Mouse (Mus musculus) cortical plate, adult 2 months (tissue): ENCODE measurements around the gene Atl3.

Experiments
- CTCF ChIP-seq: fragments of 200-500 bp; IDR thresholded peaks from 2 replicates; pipeline ENCODE4 v1.5.1; 2011; ENCODE audit warnings: mild to moderate bottlenecking, control low read depth, low read length; ENCODE audit not compliant: insufficient read depth; ENCODE audit errors: extremely low read depth
- POLR2A ChIP-seq: fragments of 200-500 bp; IDR thresholded peaks from 2 replicates; pipeline ENCODE4 v1.6.1; 2011; ENCODE audit warnings: mild to moderate bottlenecking, low read length, control low read depth; ENCODE audit not compliant: insufficient read depth; ENCODE audit errors: extremely low read depth

GRCm38 (mm10) chr19:7508026-7508425, 14.2 kb downstream of the Atl3 start:
- TF ChIP-seq POLR2A: no peak
- no peak for TF ChIP-seq CTCF
